Mouse (Mus musculus) brain, adult 2 months (tissue): ENCODE measurements around the gene Ppa2.
A peak's percentile ranks its signal among the peaks of the same experiment; 100 is the strongest.

Source experiments
- DNase-seq: peaks from one replicate; pipeline ENCODE4 v3.0.0; 2011; ENCODE audit warnings: low read depth, low spot score

The Ppa2 gene

GRCm38 (mm10) chr3:133331184-133331866 is 21.4 kb downstream of the Ppa2 start:
- DNase-seq = no peak

- no peak for DNase-seq
Observed at GRCm38 (mm10) chr3:133332280-133332679, 22.4 kb downstream of the Ppa2 start.

GRCm38 (mm10) chr3:133333267-133334170 is 23.6 kb downstream of the Ppa2 start:
- DNase-seq = no peak

- DNase-seq = no peak
Observed at GRCm38 (mm10) chr3:133334691-133335090, 24.8 kb downstream of the Ppa2 start.

- DNase-seq = no peak
Observed at GRCm38 (mm10) chr3:133335166-133335565, 25.3 kb downstream of the Ppa2 start.

GRCm38 (mm10) chr3:133336400-133336799 is 26.5 kb downstream of the Ppa2 start:
- DNase-seq = no peak

GRCm38 (mm10) chr3:133338851-133339356 is 29.0 kb downstream of the Ppa2 start:
- peak; percentile 92 for DNase-seq

- peak; percentile 38 for DNase-seq
Observed at GRCm38 (mm10) chr3:133339411-133339823, 29.5 kb downstream of the Ppa2 start.

- no peak for DNase-seq
Observed at GRCm38 (mm10) chr3:133341106-133341505, 31.2 kb downstream of the Ppa2 start.

GRCm38 (mm10) chr3:133347535-133347934 is 37.6 kb downstream of the Ppa2 start:
- no peak for DNase-seq

- no peak for DNase-seq
Observed at GRCm38 (mm10) chr3:133348847-133349246, 38.9 kb downstream of the Ppa2 start.

- DNase-seq = no peak
Observed at GRCm38 (mm10) chr3:133357426-133357974, 47.6 kb downstream of the Ppa2 start.

GRCm38 (mm10) chr3:133357977-133358376 is 48.1 kb downstream of the Ppa2 start:
- peak; percentile 38 for DNase-seq

- no peak for DNase-seq
Observed at GRCm38 (mm10) chr3:133361406-133361805, 51.5 kb downstream of the Ppa2 start.

- no peak for DNase-seq
Observed at GRCm38 (mm10) chr3:133364138-133364537, 54.2 kb downstream of the Ppa2 start.

GRCm38 (mm10) chr3:133366096-133366495 is 56.2 kb downstream of the Ppa2 start:
- no peak for DNase-seq

- DNase-seq = no peak
Observed at GRCm38 (mm10) chr3:133378174-133378573, 68.3 kb downstream of the Ppa2 start.

GRCm38 (mm10) chr3:133379997-133380396 is 70.1 kb downstream of the Ppa2 start:
- DNase-seq = peak; percentile 76

- no peak for DNase-seq
Observed at GRCm38 (mm10) chr3:133381519-133381918, 71.6 kb downstream of the Ppa2 start.

GRCm38 (mm10) chr3:133382147-133382546 is 72.2 kb downstream of the Ppa2 start:
- DNase-seq = no peak

- DNase-seq = no peak
Observed at GRCm38 (mm10) chr3:133384164-133384708, 74.3 kb downstream of the Ppa2 start.

GRCm38 (mm10) chr3:133387283-133387682 is 77.4 kb downstream of the Ppa2 start:
- no peak for DNase-seq
